Mouse (Mus musculus) lung, embryonic 15.5 days (tissue): ENCODE results near the gene B130006D01Rik. TPM values are rescaled to one million over a fixed set of nuclear protein-coding genes. Genes with fewer than 3 reads are reported as not detected.

Source experiments
- ATAC-seq: fragments of 200-750 bp; cut with Nextera tagmentation; 2 replicates; pipeline ENCODE4 v1.8.0; 2017; ENCODE audit warnings: moderate number of reproducible peaks, borderline replicate concordance; ENCODE audit not compliant: low FRiP score, low TSS enrichment; ENCODE audit errors: extremely low read depth
- H3K27ac ChIP-seq: fragments of 300-500 bp; sonication (generic); 2 replicates; pipeline ENCODE4 v1.5.1; 2015; ENCODE audit warnings: moderate library complexity, mild to moderate bottlenecking, inconsistent platforms
- H3K27me3 ChIP-seq: fragments of 300-500 bp; sonication (generic); 2 replicates; pipeline ENCODE4 v1.6.1; 2015; ENCODE audit warnings: inconsistent platforms
- H3K36me3 ChIP-seq: fragments of 300-500 bp; sonication (generic); 2 replicates; pipeline ENCODE4 v1.6.1; 2015; ENCODE audit warnings: inconsistent platforms
- H3K4me1 ChIP-seq: fragments of 300-500 bp; sonication (generic); 2 replicates; pipeline ENCODE4 v1.6.1; 2015; ENCODE audit warnings: inconsistent platforms
- H3K4me2 ChIP-seq: fragments of 300-500 bp; sonication (generic); 2 replicates; pipeline ENCODE4 v1.6.1; 2015; ENCODE audit warnings: inconsistent platforms, mild to moderate bottlenecking, moderate library complexity
- H3K4me3 ChIP-seq: fragments of 300-500 bp; sonication (generic); 2 replicates; pipeline ENCODE4 v1.5.1; 2015; ENCODE audit warnings: mild to moderate bottlenecking, inconsistent platforms
- H3K9ac ChIP-seq: fragments of 300-500 bp; sonication (generic); 2 replicates; pipeline ENCODE4 v1.6.1; 2015; ENCODE audit warnings: inconsistent platforms
- H3K9me3 ChIP-seq: fragments of 300-500 bp; sonication (generic); 2 replicates; pipeline ENCODE4 v1.6.1; 2016; ENCODE audit warnings: inconsistent platforms
- WGBS: fragments of 180-500 bp; shearing (Covaris S2); methylation state at CpG from one replicate; pipeline ENCODE4 v1.1.7; 2015; 5-methylcytosine and 5-hydroxymethylcytosine counted together
- polyA plus RNA-seq: library from polyadenylated mRNA; unstranded; fragments of >200 nt; fragmentation: Nextera tagmentation; extraction: Ambion mirVana; gene quantifications from 2 replicates; pipeline ENCODE4 v1.2.1, GENCODE M21; 2015

B130006D01Rik gene
- polyA plus RNA-seq, 1 experiment from 2014 or later = 1.4 TPM

GRCm38 (mm10) chr11:95716136-95716535, 7.3 kb upstream of the B130006D01Rik start:
- no peak overlapping the region for H3K27ac ChIP-seq
- 0 out of 2 replicates have a peak, but pooled peaks cover 3% of the 10 kb centered on the region for H3K36me3 ChIP-seq
- peaks cover 28% of the 10 kb centered on the region for H3K4me1 ChIP-seq
- H3K4me3 ChIP-seq = no peak overlapping the region
- no peak overlapping the region for H3K9ac ChIP-seq
- no peak for ATAC-seq
- WGBS = 58% methylated on average over 8 of the region's 8 CpGs
- no peaks in the 10 kb centered on the region for H3K9me3 ChIP-seq
- H3K27me3 ChIP-seq = no peaks in the 10 kb centered on the region
- no peak overlapping the region for H3K4me2 ChIP-seq

DNA sequence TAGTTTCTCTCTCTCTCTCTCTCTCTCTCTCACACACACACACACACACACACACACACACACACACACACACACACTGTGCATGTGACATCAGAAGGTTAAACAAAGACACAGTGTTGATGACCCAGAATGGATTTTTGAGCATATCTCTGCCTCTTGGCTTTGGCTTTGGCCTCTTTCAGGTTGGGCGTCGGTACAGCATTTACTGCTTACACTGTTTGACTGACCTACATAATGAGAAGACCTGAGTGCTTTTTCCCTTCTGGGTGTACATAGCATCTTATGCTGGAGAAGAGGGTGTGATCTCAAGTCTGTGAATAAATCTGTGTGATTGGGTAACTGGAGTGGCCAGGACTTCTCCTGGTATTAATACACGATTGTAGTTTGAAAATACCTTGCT, 4.0 kb upstream of the B130006D01Rik start:
- 66% methylated on average over 3 of the region's 3 CpGs for WGBS
- no peak for ATAC-seq

DNA sequence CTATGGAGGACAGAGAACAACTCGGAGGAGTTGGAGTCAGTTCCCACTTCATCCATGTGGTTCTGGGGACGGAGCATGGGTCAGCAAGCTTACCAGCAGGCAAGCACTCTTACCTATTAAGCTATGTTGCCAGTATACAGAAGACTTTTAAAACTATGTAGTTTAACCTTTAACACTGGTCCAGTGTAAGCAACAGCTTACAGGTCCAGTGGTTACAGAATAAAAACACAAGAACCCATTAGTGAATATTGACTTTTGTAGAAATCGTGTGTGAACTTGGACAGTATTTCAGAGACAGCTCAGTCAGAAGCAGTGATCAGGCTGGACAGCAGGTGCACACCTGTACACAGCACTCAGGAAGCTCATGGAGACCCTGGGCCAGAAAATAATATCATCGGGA, 1.1 kb downstream of the B130006D01Rik start:
- WGBS = 85% methylated on average over 4 of the region's 4 CpGs

More for the DNA sequence above, 4.0 kb upstream of the B130006D01Rik start:
- Histone ChIP-seq H3K9ac (no peak overlapping the region), H3K27ac (no peak overlapping the region), H3K36me3 (0 out of 2 replicates have a peak, but pooled peaks cover 4% of the 10 kb centered on the region), H3K9me3 (no peaks in the 10 kb centered on the region), H3K27me3 (no peaks in the 10 kb centered on the region), H3K4me2 (no peak overlapping the region), H3K4me1 (peaks cover 17% of the 10 kb centered on the region), H3K4me3 (no peak overlapping the region)

GRCm38 (mm10) chr11:95726156-95726555, 2.8 kb downstream of the B130006D01Rik start:
- Histone ChIP-seq H3K27me3 (no peaks in the 10 kb centered on the region), H3K9ac (no peak overlapping the region), H3K27ac (no peak overlapping the region), H3K4me3 (no peak overlapping the region), H3K4me2 (no peak overlapping the region), H3K36me3 (0 out of 2 replicates have a peak, but pooled peaks cover under 1% of the 10 kb centered on the region), H3K4me1 (no peaks in the 10 kb centered on the region), H3K9me3 (no peaks in the 10 kb centered on the region)
- 73% methylated on average over 4 of the region's 4 CpGs for WGBS
- no peak for ATAC-seq

More for the DNA sequence above, 1.1 kb downstream of the B130006D01Rik start:
- no peak for ATAC-seq
- H3K36me3 ChIP-seq = 0 out of 2 replicates have a peak, but pooled peaks cover 4% of the 10 kb centered on the region
- H3K4me1 ChIP-seq = no peaks in the 10 kb centered on the region
- no peak overlapping the region for H3K4me2 ChIP-seq
- no peak overlapping the region for H3K4me3 ChIP-seq
- H3K9me3 ChIP-seq = no peaks in the 10 kb centered on the region
- H3K27me3 ChIP-seq = no peaks in the 10 kb centered on the region
- no peak overlapping the region for H3K27ac ChIP-seq
- no peak overlapping the region for H3K9ac ChIP-seq

DNA sequence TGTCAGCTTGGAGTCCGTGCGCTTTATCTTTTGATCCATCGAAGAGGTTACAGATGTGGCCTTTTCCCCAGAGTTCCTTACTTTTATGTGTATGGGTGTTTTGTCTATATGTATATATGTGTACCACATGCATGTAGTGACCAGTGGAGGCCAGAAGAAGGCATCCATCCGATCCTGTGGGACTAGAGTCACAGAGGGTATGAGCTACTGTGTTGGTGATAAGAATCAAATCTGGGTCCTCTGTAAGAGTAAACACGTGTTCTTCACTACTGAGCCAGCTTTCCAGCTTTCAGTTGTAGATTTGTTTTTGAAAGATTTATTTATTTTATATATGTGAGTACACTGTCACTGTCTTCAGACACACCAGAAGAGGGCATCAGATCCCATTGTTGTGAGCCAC, 4.6 kb downstream of the B130006D01Rik start:
- H3K9me3 ChIP-seq = no peaks in the 10 kb centered on the region
- WGBS = 80% methylated on average over 5 of the region's 5 CpGs

DNA sequence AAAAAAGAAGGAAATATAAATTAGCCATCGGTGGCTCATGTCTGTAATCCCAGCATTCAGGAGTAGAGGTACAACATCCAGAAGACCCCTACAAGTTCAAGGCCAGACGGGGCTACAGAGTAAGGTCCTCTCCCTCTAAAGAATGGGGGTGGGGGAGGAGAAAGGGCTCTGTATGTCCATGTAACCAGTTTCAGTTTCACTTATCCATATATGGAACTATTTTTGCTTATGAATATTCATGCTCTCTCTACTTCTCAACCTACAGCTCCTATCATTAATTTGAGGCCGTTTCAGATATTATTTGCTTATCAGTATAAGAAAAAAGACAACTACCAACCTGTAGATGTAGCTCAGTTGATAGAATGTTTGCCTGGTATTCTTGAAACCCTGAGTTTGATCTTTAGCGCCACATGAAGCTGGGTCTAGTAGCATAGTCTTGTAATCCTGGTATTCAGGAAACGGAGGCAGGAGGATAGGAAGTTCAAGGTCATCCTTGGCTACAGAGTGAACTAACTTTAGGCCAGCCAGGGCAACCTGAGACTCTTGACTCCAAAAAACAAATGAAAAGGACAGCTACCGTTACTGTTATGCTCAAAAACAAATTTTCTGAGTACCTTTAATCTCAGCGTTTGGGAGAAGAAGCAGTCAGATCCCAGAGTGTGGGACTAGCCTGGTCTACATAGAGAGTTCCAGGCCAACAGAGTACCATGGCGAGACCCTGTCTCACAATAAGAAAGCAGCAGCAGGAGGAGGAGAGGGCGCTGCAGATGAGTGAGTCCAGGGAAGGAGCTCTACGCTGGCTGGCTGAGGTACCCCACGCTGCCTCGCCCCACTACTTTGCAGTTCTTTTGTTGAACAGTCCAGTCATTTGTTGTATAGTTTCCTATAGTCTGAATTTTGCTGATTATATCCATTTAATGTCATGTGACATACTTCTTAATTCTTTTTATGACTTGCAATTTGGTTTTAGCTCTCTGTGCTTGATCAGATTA, 5.8 kb downstream of the B130006D01Rik start:
- Histone ChIP-seq H3K27me3 (no peaks in the 10 kb centered on the region), H3K27ac (no peak overlapping the region), H3K36me3 (no peaks in the 10 kb centered on the region), H3K4me2 (no peak overlapping the region), H3K4me3 (no peak overlapping the region), H3K9ac (no peak overlapping the region), H3K9me3 (no peaks in the 10 kb centered on the region), H3K4me1 (no peaks in the 10 kb centered on the region)
- 84% methylated on average over 12 of the region's 12 CpGs for WGBS
- ATAC-seq = no peak

More for the DNA sequence above, 4.6 kb downstream of the B130006D01Rik start:
- Histone ChIP-seq H3K4me1 (no peaks in the 10 kb centered on the region), H3K9ac (no peak overlapping the region), H3K27me3 (no peaks in the 10 kb centered on the region), H3K27ac (no peak overlapping the region), H3K4me2 (no peak overlapping the region), H3K4me3 (no peak overlapping the region), H3K36me3 (no peaks in the 10 kb centered on the region)
- no peak for ATAC-seq

- Histone ChIP-seq H3K9ac (no peak overlapping the region), H3K4me1 (0 out of 2 replicates have a peak, but pooled peaks cover 3% of the 10 kb centered on the region), H3K27me3 (no peaks in the 10 kb centered on the region), H3K4me3 (no peak overlapping the region), H3K9me3 (no peaks in the 10 kb centered on the region), H3K36me3 (no peaks in the 10 kb centered on the region), H3K27ac (no peak overlapping the region), H3K4me2 (no peak overlapping the region)
- WGBS = 92% methylated on average over 2 of the region's 2 CpGs
- no peak for ATAC-seq
These were observed 11.1 kb downstream of the B130006D01Rik start for GRCm38 (mm10) chr11:95734485-95734884.

DNA sequence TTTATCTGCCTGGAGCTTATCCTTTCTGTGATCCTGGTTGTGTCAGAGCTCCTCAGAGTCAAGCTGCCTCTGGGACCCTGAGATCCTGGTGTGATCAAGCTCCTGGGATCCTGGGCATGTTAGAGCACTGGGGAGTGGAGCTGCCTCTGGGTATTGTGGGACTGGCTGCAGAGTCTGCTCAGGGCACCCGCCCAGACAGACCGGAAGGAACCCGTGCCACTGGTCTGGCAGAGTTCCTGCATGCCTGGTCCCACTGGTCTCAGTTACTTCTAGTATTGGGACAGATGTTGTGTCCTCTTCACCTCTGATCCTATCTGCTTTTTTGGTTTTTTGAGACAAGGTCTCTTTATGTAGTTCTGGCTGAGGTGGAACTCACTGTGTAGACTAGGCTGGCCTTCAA, 14.4 kb downstream of the B130006D01Rik start:
- Histone ChIP-seq H3K4me1 (0 out of 2 replicates have a peak, but pooled peaks cover 3% of the 10 kb centered on the region), H3K27ac (no peak overlapping the region), H3K9me3 (no peaks in the 10 kb centered on the region), H3K9ac (no peak overlapping the region), H3K4me2 (no peak overlapping the region), H3K27me3 (no peaks in the 10 kb centered on the region), H3K4me3 (no peak overlapping the region), H3K36me3 (no peaks in the 10 kb centered on the region)
- no peak for ATAC-seq
- 64% methylated on average over 3 of the region's 3 CpGs for WGBS

DNA sequence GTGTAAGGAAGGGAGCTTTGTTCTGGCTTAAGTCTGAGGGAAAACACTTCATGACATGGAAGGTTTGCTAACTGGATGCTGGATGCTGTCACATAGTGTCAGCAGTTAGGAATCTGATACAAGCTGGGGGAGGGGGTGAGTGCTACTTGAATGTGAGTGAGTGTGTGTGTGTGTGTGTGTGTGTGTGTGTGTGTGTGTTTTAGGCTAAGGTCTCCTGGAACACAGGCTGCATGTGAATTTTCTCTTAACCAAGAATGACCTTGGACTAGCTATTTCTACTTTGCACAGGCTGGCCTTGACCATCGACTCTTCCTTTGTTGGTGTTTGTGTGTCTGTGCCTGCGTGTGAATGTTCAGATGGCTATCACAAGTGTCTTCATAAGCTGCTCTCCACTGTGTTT, 21.1 kb downstream of the B130006D01Rik start:
- Histone ChIP-seq H3K4me3 (no peak overlapping the region), H3K9ac (no peak overlapping the region), H3K36me3 (peaks cover 3% of the 10 kb centered on the region; the same call in 1 of the 2 replicates), H3K27me3 (no peaks in the 10 kb centered on the region), H3K4me1 (peaks cover 4% of the 10 kb centered on the region), H3K27ac (no peak overlapping the region), H3K9me3 (no peaks in the 10 kb centered on the region), H3K4me2 (no peak overlapping the region)
- ATAC-seq = no peak
- 83% methylated on average over 2 of the region's 2 CpGs for WGBS

GRCm38 (mm10) chr11:95746821-95747220, 23.4 kb downstream of the B130006D01Rik start:
- H3K9me3 ChIP-seq = no peaks in the 10 kb centered on the region
- no peak overlapping the region for H3K4me2 ChIP-seq
- H3K4me1 ChIP-seq = peaks cover 4% of the 10 kb centered on the region
- no peaks in the 10 kb centered on the region for H3K27me3 ChIP-seq
- peaks cover 13% of the 10 kb centered on the region; the same call in 1 of the 2 replicates for H3K36me3 ChIP-seq
- no peak for ATAC-seq
- no peak overlapping the region for H3K9ac ChIP-seq
- no peak overlapping the region for H3K27ac ChIP-seq
- 81% methylated on average over 4 of the region's 4 CpGs for WGBS
- no peak overlapping the region for H3K4me3 ChIP-seq

DNA sequence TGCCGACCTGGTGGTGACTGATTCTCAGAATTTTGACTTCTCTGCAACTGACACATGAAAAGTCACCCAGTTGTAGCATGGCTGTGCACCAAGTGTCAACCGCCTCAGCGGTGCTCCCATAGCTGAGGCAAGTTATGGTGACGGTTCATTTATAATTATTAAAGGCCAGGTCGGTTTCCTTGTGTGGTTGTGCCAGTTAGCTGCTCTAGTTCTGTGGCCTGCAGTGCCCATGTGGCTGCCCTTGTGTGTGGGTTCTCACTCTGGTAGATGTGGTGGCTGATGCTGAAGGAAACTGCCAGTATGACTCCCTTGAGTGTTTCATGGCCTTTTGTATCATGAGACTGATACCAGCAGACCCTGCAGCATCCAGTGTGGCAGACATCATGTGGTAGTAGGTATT, 24.9 kb downstream of the B130006D01Rik start:
- 88% methylated on average over 5 of the region's 5 CpGs for WGBS
- no peak overlapping the region for H3K9ac ChIP-seq
- no peak overlapping the region for H3K4me3 ChIP-seq
- peaks cover 20% of the 10 kb centered on the region for H3K36me3 ChIP-seq
- H3K27me3 ChIP-seq = no peaks in the 10 kb centered on the region
- no peak overlapping the region for H3K4me2 ChIP-seq
- H3K4me1 ChIP-seq = peaks cover 4% of the 10 kb centered on the region
- H3K27ac ChIP-seq = no peak overlapping the region
- no peak for ATAC-seq
- no peaks in the 10 kb centered on the region for H3K9me3 ChIP-seq

DNA sequence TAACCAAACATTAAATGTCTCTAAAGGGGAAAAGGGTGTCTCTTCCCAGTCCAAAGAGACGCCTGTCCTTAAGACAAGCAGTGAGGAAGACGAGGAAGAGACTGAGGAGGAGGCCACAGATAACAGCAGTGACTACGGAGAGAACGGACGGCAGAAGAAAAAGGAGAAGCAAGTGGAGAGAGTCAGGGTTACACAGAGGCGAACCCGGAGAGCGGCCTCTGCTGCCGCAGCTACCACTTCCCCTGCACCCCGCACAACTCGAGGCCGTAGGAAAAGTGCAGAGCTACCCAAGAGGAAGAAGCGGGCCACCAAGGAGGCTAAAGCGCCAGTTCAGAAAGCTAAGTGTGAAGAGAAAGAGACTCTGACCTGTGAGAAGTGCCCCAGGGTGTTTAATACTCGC, 26.2 kb downstream of the B130006D01Rik start:
- no peak overlapping the region for H3K9ac ChIP-seq
- H3K27me3 ChIP-seq = no peaks in the 10 kb centered on the region
- no peak overlapping the region for H3K27ac ChIP-seq
- no peaks in the 10 kb centered on the region for H3K9me3 ChIP-seq
- WGBS = 85% methylated on average over 15 of the region's 15 CpGs
- peaks cover 4% of the 10 kb centered on the region for H3K4me1 ChIP-seq
- no peak overlapping the region for H3K4me3 ChIP-seq
- peaks cover 31% of the 10 kb centered on the region for H3K36me3 ChIP-seq
- ATAC-seq = no peak
- no peak overlapping the region for H3K4me2 ChIP-seq
